Mouse (Mus musculus) kidney, embryonic 15.5 days (tissue): ENCODE results near the gene Tceanc. TPM values are rescaled to one million over a fixed set of nuclear protein-coding genes. Genes with fewer than 3 reads are reported as not detected.

ENCODE experiments used
- ATAC-seq: fragments of 200-750 bp; cut with Nextera tagmentation; replicated peaks from 2 replicates; pipeline ENCODE4 v1.8.0; 2017; ENCODE audit warnings: moderate TSS enrichment; ENCODE audit not compliant: low FRiP score
- H3K27ac ChIP-seq: fragments of 300-500 bp; sonication (generic); 2 replicates; pipeline ENCODE4 v1.5.1; 2015; ENCODE audit warnings: mild to moderate bottlenecking, inconsistent platforms
- H3K27me3 ChIP-seq: fragments of 300-500 bp; sonication (generic); 2 replicates; pipeline ENCODE4 v1.6.1; 2015; ENCODE audit warnings: inconsistent platforms
- H3K36me3 ChIP-seq: fragments of 300-500 bp; sonication (generic); 2 replicates; pipeline ENCODE4 v1.6.1; 2015; ENCODE audit warnings: inconsistent platforms
- H3K4me1 ChIP-seq: fragments of 300-500 bp; sonication (generic); 2 replicates; pipeline ENCODE4 v1.6.1; 2015; ENCODE audit warnings: inconsistent platforms
- H3K4me2 ChIP-seq: fragments of 300-500 bp; sonication (generic); 2 replicates; pipeline ENCODE4 v1.6.1; 2015; ENCODE audit warnings: moderate library complexity, mild to moderate bottlenecking, inconsistent platforms
- H3K4me3 ChIP-seq: fragments of 300-500 bp; sonication (generic); replicated peaks from 2 replicates; pipeline ENCODE4 v1.5.1; 2015; ENCODE audit warnings: mild to moderate bottlenecking, inconsistent platforms
- H3K9ac ChIP-seq: fragments of 300-500 bp; sonication (generic); 2 replicates; pipeline ENCODE4 v1.6.1; 2015; ENCODE audit warnings: mild to moderate bottlenecking, inconsistent platforms
- H3K9me3 ChIP-seq: fragments of 300-500 bp; sonication (generic); replicated peaks from 2 replicates; pipeline ENCODE4 v1.6.1; 2016; ENCODE audit warnings: inconsistent platforms
- WGBS: fragments of 180-500 bp; shearing (Covaris S2); methylation state at CpG from one replicate; pipeline ENCODE4 v1.1.7; 2015; ENCODE audit warnings: mixed read lengths; 5-methylcytosine and 5-hydroxymethylcytosine counted together
- polyA plus RNA-seq: library from polyadenylated mRNA; unstranded; fragments of >200 nt; fragmentation: Nextera tagmentation; extraction: Ambion mirVana; gene quantifications from 2 replicates; pipeline ENCODE4 v1.2.1, GENCODE M21; 2015

The Tceanc gene
- polyA plus RNA-seq, 1 experiment from 2014 or later = 8.7 TPM

DNA sequence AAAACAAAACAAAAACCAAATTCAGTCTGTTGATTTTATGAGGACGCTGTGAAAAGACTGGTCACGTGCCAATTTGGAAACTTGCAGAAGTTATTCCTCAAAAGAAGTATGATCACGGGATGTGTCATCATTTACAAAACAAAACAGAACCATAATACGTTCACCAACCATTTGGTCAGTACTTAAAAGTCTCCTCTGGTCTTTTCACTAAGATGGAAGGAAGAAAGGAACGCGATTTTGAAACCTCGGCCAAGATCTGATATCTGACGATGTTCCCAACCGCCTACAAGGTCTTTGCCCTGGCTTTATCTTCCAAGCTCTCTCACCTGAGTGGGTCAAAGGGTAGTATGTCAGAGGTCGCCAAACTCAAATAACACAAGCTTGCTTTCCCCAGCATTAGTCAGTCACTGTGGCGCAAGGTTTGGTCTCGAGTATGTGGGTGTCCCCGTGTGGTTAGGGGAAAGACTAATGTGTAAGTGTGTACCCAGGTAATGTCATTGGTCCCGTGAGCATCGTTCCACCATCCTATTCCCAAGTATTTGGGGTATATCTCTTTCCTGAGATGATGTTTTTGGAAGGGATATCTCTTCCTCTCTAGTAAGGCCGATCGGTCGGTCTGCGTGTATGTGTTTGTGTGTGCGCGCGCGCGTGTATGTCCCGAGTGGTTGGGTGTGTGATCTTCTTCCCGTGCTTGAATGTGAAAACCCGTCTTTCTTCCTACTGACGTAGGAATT lies 39.6 kb downstream of the Tceanc start:
- Histone ChIP-seq H3K36me3 (peaks cover 11% of the 10 kb centered on the region; the same call in 1 of the 2 replicates), H3K27me3 (peaks cover 18% of the 10 kb centered on the region; the same call in 1 of the 2 replicates), H3K9me3 (no peaks in the 10 kb centered on the region), H3K9ac (peak overlapping the region; percentile 62), H3K4me3 (peak overlapping the region; percentile 63), H3K4me2 (peak overlapping the region; percentile 59), H3K27ac (peak overlapping the region; percentile 86), H3K4me1 (peaks cover 7% of the 10 kb centered on the region; the same call in 1 of the 2 replicates)
- peak; percentile 33; the same call in 1 of the 2 replicates for ATAC-seq
- 28% methylated on average over 28 of the region's 28 CpGs for WGBS

DNA sequence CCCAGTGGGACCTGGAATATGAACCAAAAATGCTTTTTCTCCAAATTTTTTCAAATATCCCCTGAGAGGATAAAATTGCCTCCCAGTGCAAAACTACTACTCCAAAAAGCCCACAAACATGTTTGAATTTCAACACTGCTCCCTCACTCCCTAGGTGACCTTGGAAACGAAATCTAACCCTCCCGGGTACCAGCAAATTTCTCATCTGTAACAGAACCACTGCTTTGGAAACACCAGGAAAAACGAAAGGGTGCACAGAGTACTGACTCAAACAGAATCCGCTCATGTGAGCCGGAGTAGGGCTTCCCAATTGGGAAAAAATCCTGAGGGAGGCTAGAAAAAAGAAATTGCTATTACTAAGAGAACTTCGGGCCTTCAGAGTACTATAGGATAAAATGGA lies 41.0 kb downstream of the Tceanc start:
- Histone ChIP-seq H3K36me3 (peaks cover 11% of the 10 kb centered on the region; the same call in 1 of the 2 replicates), H3K27ac (no peak overlapping the region), H3K27me3 (peaks cover 13% of the 10 kb centered on the region), H3K4me3 (peak overlapping the region; percentile 63), H3K4me2 (peak overlapping the region; percentile 59), H3K9ac (no peak overlapping the region), H3K9me3 (no peaks in the 10 kb centered on the region), H3K4me1 (peaks cover 7% of the 10 kb centered on the region; the same call in 1 of the 2 replicates)
- ATAC-seq = no peak
- 45% methylated on average over 6 of the region's 6 CpGs for WGBS

GRCm38 (mm10) chrX:166472612-166473011 lies 45.8 kb downstream of the Tceanc start:
- 79% methylated on average over 6 of the region's 6 CpGs for whole genome bisulfite sequencing
- Histone ChIP-seq H3K4me2 (no peak overlapping the region), H3K4me3 (no peak overlapping the region), H3K9ac (no peak overlapping the region), H3K27me3 (peaks cover 20% of the 10 kb centered on the region), H3K27ac (no peak overlapping the region), H3K9me3 (no peaks in the 10 kb centered on the region), H3K36me3 (peaks cover 11% of the 10 kb centered on the region; the same call in 1 of the 2 replicates), H3K4me1 (peaks cover 6% of the 10 kb centered on the region; the same call in 1 of the 2 replicates)
- ATAC-seq = no peak

GRCm38 (mm10) chrX:166468321-166468720 lies 50.0 kb downstream of the Tceanc start:
- H3K4me2 ChIP-seq = no peak overlapping the region
- WGBS = 92% methylated on average over 7 of the region's 7 CpGs
- H3K36me3 ChIP-seq = no peaks in the 10 kb centered on the region; the same call in 1 of the 2 replicates
- H3K9me3 ChIP-seq = no peaks in the 10 kb centered on the region
- H3K27me3 ChIP-seq = peaks cover 19% of the 10 kb centered on the region; the same call in 1 of the 2 replicates
- no peak overlapping the region for H3K27ac ChIP-seq
- no peak for ATAC-seq
- no peak overlapping the region for H3K4me3 ChIP-seq
- no peaks in the 10 kb centered on the region for H3K4me1 ChIP-seq
- H3K9ac ChIP-seq = no peak overlapping the region

DNA sequence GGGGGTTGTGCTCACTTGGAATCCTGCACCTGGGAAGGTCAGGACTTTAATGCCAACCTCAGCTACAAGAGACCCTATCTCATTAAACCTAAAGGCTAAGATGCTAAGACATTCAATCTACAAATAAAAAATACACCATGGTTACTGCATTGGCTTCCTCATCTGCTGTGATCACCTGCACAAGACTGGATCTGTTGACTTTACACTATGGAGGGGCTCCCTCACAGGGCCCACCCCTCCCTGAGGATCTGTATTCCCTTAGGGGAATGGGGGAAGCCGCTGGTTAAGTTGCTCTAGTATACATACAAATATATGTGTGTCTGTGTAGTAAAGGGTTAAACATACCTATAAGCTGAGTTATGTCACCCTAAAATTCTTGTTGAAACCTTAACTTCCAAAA lies 62.8 kb downstream of the Tceanc start:
- Histone ChIP-seq H3K27ac (no peak overlapping the region), H3K4me2 (no peak overlapping the region), H3K4me3 (no peak overlapping the region), H3K36me3 (peaks cover 29% of the 10 kb centered on the region), H3K9me3 (no peaks in the 10 kb centered on the region), H3K4me1 (no peaks in the 10 kb centered on the region), H3K9ac (no peak overlapping the region), H3K27me3 (peaks cover 13% of the 10 kb centered on the region; the same call in 1 of the 2 replicates)
- 90% methylated on average over 1 of the region's 1 CpGs for WGBS
- ATAC-seq = no peak

DNA sequence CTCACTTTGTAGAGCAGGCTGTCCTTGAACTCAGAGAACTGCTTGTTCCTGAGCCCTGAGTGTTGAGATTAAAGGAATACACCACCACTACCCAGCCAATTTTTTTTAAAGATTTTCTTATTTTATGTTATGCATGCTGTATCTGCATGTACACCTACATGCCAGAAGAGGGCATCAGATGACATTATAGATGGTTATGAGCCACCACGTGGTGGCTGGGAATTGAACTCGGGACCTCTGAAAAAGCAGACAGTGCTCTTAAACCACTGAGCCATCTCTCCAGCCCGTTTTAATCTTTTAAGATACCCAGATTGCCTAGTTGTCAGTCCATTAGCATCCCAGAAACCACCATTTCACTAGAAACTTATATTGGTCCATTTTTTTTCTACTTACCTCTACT lies 64.0 kb downstream of the Tceanc start:
- H3K4me3 ChIP-seq = no peak overlapping the region
- ATAC-seq = no peak
- no peaks in the 10 kb centered on the region for H3K9me3 ChIP-seq
- H3K9ac ChIP-seq = no peak overlapping the region
- H3K4me1 ChIP-seq = no peaks in the 10 kb centered on the region
- no peak overlapping the region for H3K27ac ChIP-seq
- peaks cover 11% of the 10 kb centered on the region; the same call in 1 of the 2 replicates for H3K27me3 ChIP-seq
- whole genome bisulfite sequencing = 71% methylated on average over 3 of the region's 3 CpGs
- peaks cover 32% of the 10 kb centered on the region for H3K36me3 ChIP-seq
- H3K4me2 ChIP-seq = no peak overlapping the region

GRCm38 (mm10) chrX:166453532-166453931 lies 64.8 kb downstream of the Tceanc start:
- Histone ChIP-seq H3K4me1 (no peaks in the 10 kb centered on the region), H3K4me3 (no peak overlapping the region), H3K9me3 (no peaks in the 10 kb centered on the region), H3K9ac (no peak overlapping the region), H3K36me3 (peaks cover 32% of the 10 kb centered on the region), H3K27me3 (peaks cover 11% of the 10 kb centered on the region; the same call in 1 of the 2 replicates), H3K4me2 (no peak overlapping the region), H3K27ac (no peak overlapping the region)
- ATAC-seq = no peak
- WGBS = 80% methylated on average over 6 of the region's 6 CpGs

Other genes starting within 250 kb of the Tceanc start
- 24.3 and 26.1 TPM in 2 replicates for gene Trappc2, start 78.0 kb downstream of the Tceanc start, polyA plus RNA-seq
- gene Ofd1, start 77.9 kb downstream of the Tceanc start, polyA plus RNA-seq = 6.3 and 6.4 TPM in 2 replicates
- gene Rab9, start 38.7 kb downstream of the Tceanc start, polyA plus RNA-seq = 48.3 and 54.8 TPM in 2 replicates
- 12.1 and 13.3 TPM in 2 replicates for gene Egfl6, start 67.2 kb upstream of the Tceanc start, polyA plus RNA-seq